Mouse (Mus musculus) Patski (cell line): ENCODE data around the gene Asb2. TPM values are rescaled to one million over a fixed set of nuclear protein-coding genes. Genes with fewer than 3 reads are reported as not detected.

Experiments used
- ATAC-seq: fragments of 100-300 bp; one replicate; pipeline ENCODE4 v1.8.0; 2021
- CTCF ChIA-PET: fragments of 350-600 bp; sonication (Branson Sonifier 250); formaldehyde crosslinking; loops from one replicate; lab custom pipeline; 2022; ENCODE audit warnings: inconsistent platforms; lab: Charles Lee
- POLR2A ChIA-PET: fragments of 350-600 bp; sonication (Branson Sonifier 250); formaldehyde crosslinking; loops from one replicate; lab custom pipeline; 2022; ENCODE audit warnings: antibody characterized with exemption, inconsistent platforms; lab: Charles Lee
- DNase-seq: peaks from one replicate; pipeline ENCODE4 v3.0.0-alpha.2; 2011; ENCODE audit warnings: low read depth, low spot score
- H3K27me3 ChIP-seq: fragments of 371-371 bp; one replicate; pipeline ENCODE4 v1.5.1; 2021
- CTCF ChIP-seq: fragments of 100-300 bp; IDR thresholded peaks from one replicate; pipeline ENCODE4 v1.5.1; 2021
- in situ Hi-C: fragments of 300-500 bp; cut with MboI; formaldehyde crosslinking; loops from 3 replicates; pipeline ENCODE4 v1.11.1; 2018; ENCODE audit warnings: low pct_unique_long_range_greater_than_20kb, mixed read lengths
- polyA plus RNA-seq: library from polyadenylated mRNA; unstranded; gene quantifications from one replicate; pipeline ENCODE4 v1.2.3, GENCODE M21; 2021

Asb2 gene
- polyA plus RNA-seq, 1 experiment from 2014 or later, result 0.04 TPM

DNA sequence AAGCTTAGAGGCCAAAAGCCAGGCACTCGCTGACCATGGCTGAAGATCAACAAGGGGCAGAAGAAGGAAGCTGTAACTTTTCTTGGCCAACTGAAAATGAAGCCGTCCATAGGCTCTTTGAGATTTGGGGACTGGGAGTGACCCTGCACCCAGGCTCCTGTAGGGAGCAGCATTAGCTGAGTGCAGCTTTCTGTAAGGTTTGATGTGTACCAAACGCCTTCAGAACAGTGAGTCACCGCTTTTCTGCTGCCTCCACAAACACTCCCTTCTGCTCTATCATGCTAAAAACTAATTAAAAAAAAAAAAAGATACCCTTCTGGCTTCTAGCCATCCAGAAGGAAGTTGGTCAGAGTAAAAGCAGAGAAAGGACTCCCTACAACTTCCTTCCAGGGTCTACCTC is 79.4 kb downstream of the Asb2 start:
- POLR2A ChIA-PET, result no interaction called here
- DNase-seq, result no peak
- in situ Hi-C loops, result no loop called here
- no peak for ATAC-seq
- H3K27me3 ChIP-seq, result no peaks in the 10 kb centered on the region
- no peak for TF ChIP-seq CTCF
- CTCF ChIA-PET, result interaction anchor here (1.4 kb wide), 1 partner anchor 31 kb away, joined by 4 read pairs; no protein-coding TSS in a partner anchor

DNA sequence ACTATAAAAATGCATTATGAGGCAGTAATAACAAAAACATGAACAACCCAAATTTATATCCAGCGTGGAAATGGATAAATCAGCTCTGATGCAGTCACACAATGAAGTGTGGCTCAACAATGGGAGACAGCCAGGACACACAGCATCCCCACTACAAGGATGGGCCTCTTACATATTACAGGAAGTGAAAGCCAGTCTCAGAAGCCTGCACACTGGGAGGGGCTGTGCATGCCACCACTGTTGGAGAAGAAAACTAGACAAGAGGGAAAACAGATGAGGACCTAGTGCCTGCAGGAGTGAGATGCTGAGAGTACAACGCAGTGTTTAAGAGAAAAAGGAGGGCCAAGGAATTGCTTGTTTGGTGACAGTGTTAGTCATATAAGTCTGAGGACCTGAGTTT is 82.1 kb downstream of the Asb2 start:
- no peak for TF ChIP-seq CTCF
- no peaks in the 10 kb centered on the region for H3K27me3 ChIP-seq
- ATAC-seq, result no peak
- no peak for DNase-seq
- in situ Hi-C loops, result no loop called here
- CTCF ChIA-PET, result no interaction called here
- POLR2A ChIA-PET, result no interaction called here

DNA sequence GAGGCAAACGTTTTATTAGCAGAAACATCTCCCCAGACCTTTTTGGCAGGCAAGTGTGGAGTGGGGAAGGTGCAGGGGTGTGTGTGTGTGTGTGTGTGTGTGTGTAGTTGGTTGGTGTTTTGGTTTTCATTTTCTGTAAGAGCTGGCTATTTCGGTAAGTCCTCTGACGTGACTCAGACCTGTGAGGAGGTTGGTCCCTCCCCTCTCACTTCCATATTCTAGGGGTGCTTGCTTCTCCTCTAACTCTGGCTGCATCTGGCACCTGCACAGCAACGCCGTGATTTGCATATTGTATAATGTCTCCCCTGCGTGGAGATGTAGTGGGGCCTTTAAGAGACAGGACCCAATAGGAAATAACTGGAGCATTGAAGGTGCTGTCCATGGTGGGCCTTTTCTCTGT is 82.8 kb downstream of the Asb2 start:
- H3K27me3 ChIP-seq, result no peaks in the 10 kb centered on the region
- POLR2A ChIA-PET, result no interaction called here
- in situ Hi-C loops, result no loop called here
- ATAC-seq, result no peak
- CTCF ChIA-PET, result no interaction called here
- no peak for TF ChIP-seq CTCF
- no peak for DNase-seq

DNA sequence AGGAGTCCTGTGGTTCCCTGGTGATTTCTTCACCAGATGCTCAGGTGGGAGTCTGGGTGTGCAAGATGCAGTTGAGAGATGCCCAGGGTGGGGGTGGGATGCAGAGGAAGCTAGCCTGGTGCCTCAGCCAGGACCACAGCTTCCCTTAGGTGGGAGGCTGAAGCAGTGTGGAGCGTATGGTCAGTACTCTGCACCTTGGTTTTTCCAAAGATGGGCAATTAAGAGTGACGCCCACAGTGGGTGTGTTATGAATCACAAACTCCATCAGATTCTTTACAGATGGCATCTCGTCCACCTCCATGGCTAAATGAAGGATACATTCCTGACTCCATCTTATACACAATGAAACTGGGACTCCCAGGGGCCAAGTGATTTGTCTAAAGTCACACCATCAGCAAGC is 83.6 kb downstream of the Asb2 start:
- ChIA-PET CTCF (no interaction called here), POLR2A (no interaction called here)
- in situ Hi-C loops, result no loop called here
- no peaks in the 10 kb centered on the region for H3K27me3 ChIP-seq
- no peak for DNase-seq
- ATAC-seq, result no peak
- no peak for TF ChIP-seq CTCF

Other genes with a start within 250 kb of the Asb2 start
- gene Prima1, start 113.9 kb downstream of the Asb2 start, polyA plus RNA-seq, result 0.28 TPM
- not detected for gene Fam181a, start 45.0 kb downstream of the Asb2 start, polyA plus RNA-seq
- 7.6 TPM for gene Otub2, start 32.7 kb upstream of the Asb2 start, polyA plus RNA-seq
- gene 9330161L09Rik, start 51.8 kb upstream of the Asb2 start, polyA plus RNA-seq, result 2.0 TPM
- gene Ddx24, start 69.8 kb upstream of the Asb2 start, polyA plus RNA-seq, result 71.3 TPM
- gene Ifi27, start 78.2 kb upstream of the Asb2 start, polyA plus RNA-seq, result 83.4 TPM
- 3.2 TPM for gene Ifi27l2a, start 87.7 kb upstream of the Asb2 start, polyA plus RNA-seq
- gene Ifi27l2b, start 101.2 kb upstream of the Asb2 start, polyA plus RNA-seq, result not detected
- gene Ppp4r4, start 176.3 kb upstream of the Asb2 start, polyA plus RNA-seq, result 10.6 TPM